Mouse (Mus musculus): ENCODE data around the gene Prkce. TPM values are rescaled to one million over a fixed set of nuclear protein-coding genes. Genes with fewer than 3 reads are reported as not detected.

Gene Prkce
- total RNA-seq, 2 experiments from 2014 or later, result 253 to 257 TPM

GRCm38 (mm10) chr17:86588704-86589449 lies 421.3 kb downstream of the Prkce start:
- intact Hi-C loops (cut with DNase I), result no loop called here
- DNase-seq, result no peak

- no peak for DNase-seq
- intact Hi-C loops (cut with DNase I), result no loop called here
Measured at GRCm38 (mm10) chr17:86589681-86590080, 422.1 kb downstream of the Prkce start.

GRCm38 (mm10) chr17:86591241-86591640 lies 423.7 kb downstream of the Prkce start:
- intact Hi-C loops (cut with DNase I), result no loop called here

GRCm38 (mm10) chr17:86592991-86593586 lies 425.5 kb downstream of the Prkce start:
- intact Hi-C loops (cut with DNase I), result no loop called here
- no peak for DNase-seq

More at GRCm38 (mm10) chr17:86591241-86591640, 423.7 kb downstream of the Prkce start:
- no peak for DNase-seq

- intact Hi-C loops (cut with DNase I), result no loop called here
- DNase-seq, result no peak
Measured at GRCm38 (mm10) chr17:86595526-86595925, 427.9 kb downstream of the Prkce start.

GRCm38 (mm10) chr17:86601116-86601515 lies 433.5 kb downstream of the Prkce start:
- no peak for DNase-seq
- intact Hi-C loops (cut with DNase I), result no loop called here

DNA sequence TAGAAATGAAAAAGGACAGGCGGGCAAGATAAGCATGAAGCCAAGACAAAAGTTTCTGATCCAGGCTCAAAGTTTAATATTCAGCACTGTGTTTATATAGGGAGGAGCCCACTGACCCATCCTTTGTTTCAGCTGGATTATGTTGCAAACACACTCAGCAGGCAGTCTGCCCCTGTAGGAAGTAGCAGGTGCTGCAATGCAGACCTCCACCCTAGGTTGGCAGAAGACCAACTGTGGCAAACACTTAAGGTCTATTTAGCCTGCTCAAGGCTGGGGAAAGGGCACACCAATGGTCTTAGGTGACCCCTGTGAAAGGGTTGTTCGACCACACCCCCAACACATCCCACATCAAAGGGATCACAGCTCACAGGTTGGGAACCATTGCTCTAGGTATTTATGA lies 434.3 kb downstream of the Prkce start:
- no peak for DNase-seq
- intact Hi-C loops (cut with DNase I), result no loop called here

GRCm38 (mm10) chr17:86603848-86604444 lies 436.4 kb downstream of the Prkce start:
- intact Hi-C loops (cut with DNase I), result no loop called here
- peak; percentile 41 for DNase-seq

- intact Hi-C loops (cut with DNase I), result no loop called here
Measured at GRCm38 (mm10) chr17:86607981-86608380, 440.4 kb downstream of the Prkce start.

GRCm38 (mm10) chr17:86610271-86610969 lies 442.8 kb downstream of the Prkce start:
- intact Hi-C loops (cut with DNase I), result no loop called here
- DNase-seq, result no peak

More at GRCm38 (mm10) chr17:86607981-86608380, 440.4 kb downstream of the Prkce start:
- DNase-seq, result no peak

GRCm38 (mm10) chr17:86611772-86612171 lies 444.2 kb downstream of the Prkce start:
- intact Hi-C loops (cut with DNase I), result no loop called here
- no peak for DNase-seq

DNA sequence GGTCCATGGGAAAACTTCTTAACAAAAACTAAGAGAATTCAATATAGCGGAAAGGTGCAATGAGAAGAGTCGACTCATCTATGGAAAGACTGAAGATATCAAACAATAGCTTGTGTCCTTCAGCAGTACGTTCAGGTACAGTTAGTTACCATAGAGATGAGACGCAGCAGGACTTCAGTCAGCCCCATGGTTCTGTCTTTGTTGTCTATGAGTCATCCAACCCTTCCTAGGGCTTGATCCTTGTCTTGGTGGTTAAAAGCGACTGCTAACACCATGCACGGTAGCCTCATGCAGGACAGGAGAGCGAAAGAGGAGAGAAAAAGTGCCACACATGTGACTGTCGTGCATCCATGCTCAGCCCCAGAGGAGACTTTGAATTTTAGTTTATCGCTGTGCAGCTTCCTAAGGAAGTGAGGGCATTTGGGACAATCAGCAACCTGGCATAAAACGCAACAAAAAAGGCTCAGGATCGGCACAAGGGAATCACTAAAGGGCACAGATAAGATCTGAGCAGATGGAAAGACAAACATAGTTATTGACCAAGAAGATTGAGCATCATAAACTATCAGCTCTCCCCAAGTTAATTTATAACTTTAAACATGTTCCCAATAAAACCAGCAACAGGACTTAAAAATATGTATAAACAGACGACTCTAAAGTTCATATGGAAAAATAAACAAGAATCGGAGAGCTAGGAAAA lies 448.2 kb downstream of the Prkce start:
- no peak for DNase-seq
- intact Hi-C loops (cut with DNase I), result no loop called here

DNA sequence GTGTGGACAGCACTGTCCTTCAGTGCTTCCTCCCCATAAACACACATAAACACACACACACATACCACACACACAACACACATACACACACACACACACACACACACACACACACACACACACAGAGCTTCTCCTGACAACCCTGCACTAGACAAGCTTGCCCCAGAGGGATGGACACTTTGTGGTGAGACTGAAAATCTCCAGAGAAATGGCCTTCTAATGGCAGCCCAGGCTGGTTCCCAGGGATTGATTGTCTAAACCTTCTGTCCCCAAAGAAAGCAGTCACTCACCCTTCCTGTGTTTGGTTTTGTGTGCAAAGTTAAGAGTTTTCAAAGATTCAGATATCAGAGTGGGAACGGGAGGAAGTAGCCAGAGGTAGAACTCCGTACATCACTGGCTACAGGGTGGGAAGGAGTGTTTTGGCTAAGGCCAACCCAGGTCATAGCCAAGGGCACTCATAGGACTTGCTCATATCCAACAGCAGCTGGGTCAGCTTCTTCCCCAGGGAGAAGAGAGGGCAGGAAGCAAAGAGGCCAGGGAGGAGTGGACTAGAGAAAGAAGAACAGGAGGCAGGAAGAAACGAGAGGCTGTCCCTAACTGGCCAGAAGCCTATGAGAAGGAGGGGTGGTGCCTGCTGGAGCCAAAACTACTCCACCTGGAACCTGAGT lies 450.1 kb downstream of the Prkce start:
- intact Hi-C loops (cut with DNase I), result no loop called here
- no peak for DNase-seq

- intact Hi-C loops (cut with DNase I), result no loop called here
- DNase-seq, result peak; percentile 13
Measured at GRCm38 (mm10) chr17:86618431-86618861, 450.9 kb downstream of the Prkce start.

- DNase-seq, result no peak
- intact Hi-C loops (cut with DNase I), result no loop called here
Measured at GRCm38 (mm10) chr17:86622862-86623261, 455.3 kb downstream of the Prkce start.

DNA sequence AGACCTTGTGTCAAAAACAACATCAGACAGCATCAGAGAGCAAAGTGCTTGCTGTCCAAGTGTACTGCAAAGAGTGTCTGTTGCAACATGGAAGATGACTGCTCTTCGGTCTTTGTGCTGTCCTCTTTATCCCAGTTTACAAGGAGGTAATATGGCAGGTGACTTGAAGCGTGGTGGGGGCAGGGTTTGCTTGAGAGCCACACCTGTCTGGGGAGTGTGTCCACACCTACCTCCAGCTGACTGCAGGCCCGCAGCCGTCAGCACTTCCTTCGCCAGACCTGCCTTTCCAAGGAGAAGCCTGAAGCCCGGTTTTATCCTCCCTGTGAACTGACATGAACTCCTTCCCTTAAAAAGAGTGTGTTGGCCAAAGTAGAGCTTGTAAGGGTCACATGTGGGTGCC lies 458.9 kb downstream of the Prkce start:
- DNase-seq, result no peak

DNA sequence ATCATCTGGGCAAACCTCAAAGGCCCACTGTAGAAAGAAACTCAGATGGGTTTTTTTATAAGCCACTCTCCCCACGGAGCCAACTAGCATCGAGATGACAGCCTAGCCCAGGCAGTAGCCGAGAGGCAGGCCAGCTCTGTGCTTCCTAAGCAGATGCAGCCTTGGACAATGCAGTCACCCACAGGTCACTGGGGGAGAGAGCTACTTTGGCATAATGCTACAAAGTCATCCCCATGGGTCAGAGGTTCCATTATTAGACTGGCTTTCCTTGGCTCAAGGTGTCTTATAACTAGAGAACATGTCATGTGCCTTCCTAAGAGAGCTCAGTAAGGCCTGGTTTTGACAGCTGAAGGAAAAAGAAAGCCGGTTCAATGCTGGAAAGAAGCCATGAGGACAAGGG lies 465.5 kb downstream of the Prkce start:
- intact Hi-C loops (cut with DNase I), result no loop called here

More for the DNA sequence above, 458.9 kb downstream of the Prkce start:
- intact Hi-C loops (cut with DNase I), result no loop called here

GRCm38 (mm10) chr17:86637311-86637710 lies 469.7 kb downstream of the Prkce start:
- intact Hi-C loops (cut with DNase I), result no loop called here
- DNase-seq, result peak; percentile 26

More for the DNA sequence above, 465.5 kb downstream of the Prkce start:
- DNase-seq, result no peak

DNA sequence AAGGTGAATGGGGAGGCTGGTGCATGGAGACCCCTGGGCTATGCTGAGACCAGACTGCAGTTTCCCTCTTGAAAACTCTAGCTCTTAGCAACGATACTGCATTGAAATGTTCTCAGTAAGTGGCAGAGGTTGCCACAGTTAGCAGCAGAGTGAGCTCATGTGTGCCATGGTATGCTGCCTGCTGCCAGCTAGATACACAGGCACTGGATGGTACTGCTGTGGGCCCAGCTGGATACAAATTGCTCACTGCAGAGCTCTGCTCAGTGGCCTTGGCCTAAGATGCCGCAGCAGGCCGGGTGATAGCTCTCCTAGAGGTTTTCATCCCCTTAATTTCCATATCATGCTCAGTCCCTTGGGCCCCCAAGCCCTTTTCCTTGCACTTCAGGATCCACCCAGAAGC lies 471.7 kb downstream of the Prkce start:
- intact Hi-C loops (cut with DNase I), result no loop called here
- peak; percentile 9 for DNase-seq

DNA sequence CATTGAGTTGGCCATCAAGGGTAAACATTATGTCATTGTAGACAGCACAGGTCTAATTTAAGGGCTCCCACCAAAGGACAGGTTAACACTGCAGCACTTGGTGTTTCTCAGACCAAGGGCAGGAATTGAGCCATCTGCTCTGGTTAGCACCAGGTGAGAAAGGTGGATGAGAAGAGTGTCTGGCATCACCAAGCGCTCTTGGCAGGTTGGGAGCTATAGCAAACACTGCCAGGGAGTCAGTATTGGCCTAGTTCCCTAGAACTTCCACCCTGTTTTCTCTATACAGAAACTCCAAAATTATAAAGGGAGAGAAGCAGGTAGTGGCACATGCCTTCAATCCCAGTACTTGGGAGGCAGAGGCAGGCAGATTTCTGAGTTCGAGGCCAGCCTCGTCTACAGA lies 479.6 kb downstream of the Prkce start:
- DNase-seq, result no peak
- intact Hi-C loops (cut with DNase I), result no loop called here

Measured in left cerebral cortex, postnatal 4 days (tissue).